Mouse (Mus musculus) liver, adult 2 months (tissue): ENCODE data around the gene Slc6a20b. TPM values are rescaled to one million over a fixed set of nuclear protein-coding genes. Genes with fewer than 3 reads are reported as not detected.

Experiments
- DNase-seq: peaks from one replicate; pipeline ENCODE4 v3.0.0-alpha.2; 2011; ENCODE audit warnings: low read depth, low spot score; ENCODE audit errors: extremely low read depth
- H3K27ac ChIP-seq: fragments of 200-500 bp; replicated peaks from 2 replicates; pipeline ENCODE4 v1.5.1; 2012; ENCODE audit warnings: low read depth, mild to moderate bottlenecking, control low read depth, inconsistent platforms, low read length; ENCODE audit not compliant: insufficient read depth
- H3K27me3 ChIP-seq: fragments of 200-500 bp; 2 replicates; pipeline ENCODE4 v1.6.1; 2012; ENCODE audit warnings: mild to moderate bottlenecking, moderate library complexity, low read length, inconsistent platforms; ENCODE audit not compliant: control insufficient read depth, insufficient read depth
- H3K36me3 ChIP-seq: fragments of 200-500 bp; 2 replicates; pipeline ENCODE4 v1.6.1; 2012; ENCODE audit warnings: low read length, inconsistent platforms; ENCODE audit not compliant: control insufficient read depth, insufficient read depth
- H3K4me1 ChIP-seq: fragments of 200-500 bp; 2 replicates; pipeline ENCODE4 v1.6.1; 2011; ENCODE audit warnings: low read length; ENCODE audit not compliant: control insufficient read depth, insufficient read depth
- H3K4me3 ChIP-seq: fragments of 200-500 bp; 2 replicates; pipeline ENCODE4 v1.5.1; 2011; ENCODE audit warnings: low read depth, mild to moderate bottlenecking, control low read depth, low read length, moderate library complexity; ENCODE audit not compliant: insufficient read depth
- H3K79me2 ChIP-seq: fragments of 200-500 bp; 2 replicates; pipeline ENCODE4 v1.6.1; 2012; ENCODE audit warnings: inconsistent platforms, mild to moderate bottlenecking, low read length, moderate library complexity; ENCODE audit not compliant: control insufficient read depth, insufficient read depth
- H3K9ac ChIP-seq: fragments of 200-500 bp; 2 replicates; pipeline ENCODE4 v1.6.1; 2012; ENCODE audit warnings: low read depth, mild to moderate bottlenecking, control low read depth, inconsistent platforms, low read length
- CTCF ChIP-seq: fragments of 200-500 bp; IDR thresholded peaks from 2 replicates; pipeline ENCODE4 v1.5.1; 2011; ENCODE audit warnings: low read depth, low read length, control low read depth
- POLR2A ChIP-seq: fragments of 200-500 bp; IDR thresholded peaks from 2 replicates; pipeline ENCODE4 v1.6.1; 2011; ENCODE audit warnings: low read length, control low read depth; ENCODE audit not compliant: insufficient read depth; ENCODE audit errors: extremely low read depth
- WGBS: fragments of 180-500 bp; shearing (Covaris S2); methylation state at CpG from one replicate; pipeline ENCODE4 v1.1.7; 2018; 5-methylcytosine and 5-hydroxymethylcytosine counted together
- polyA plus RNA-seq: library from polyadenylated mRNA; depleted of rRNA; stranded (reverse); fragments of >200 nt; gene quantifications from 2 replicates; pipeline ENCODE4 v1.2.3, GENCODE M21; 2012
- total RNA-seq: library from RNA; depleted of rRNA; stranded (reverse); fragments of >200 nt; gene quantifications from 2 replicates; pipeline ENCODE4 v1.2.3, GENCODE M21; 2014

Slc6a20b gene
- total and polyA plus RNA-seq, 2 experiments: not detected

DNA sequence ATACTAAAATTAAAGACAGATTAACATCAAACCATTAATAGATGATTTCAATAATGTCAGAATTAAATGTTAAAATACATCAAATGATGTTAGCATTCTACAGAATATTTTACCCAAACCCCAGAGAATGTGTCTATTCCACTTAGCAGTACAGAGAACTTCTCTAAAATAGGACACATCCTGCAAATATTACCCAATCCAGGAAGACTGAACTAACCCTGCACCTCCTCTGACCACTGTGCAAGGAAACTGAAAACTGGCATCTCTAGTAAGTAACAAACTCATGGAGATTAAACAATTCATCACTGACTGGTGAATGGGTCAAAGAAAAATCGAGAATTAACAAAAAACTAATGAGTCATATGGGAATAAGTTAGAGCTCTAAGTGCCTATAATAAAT, 30.8 kb downstream of the Slc6a20b start:
- Histone ChIP-seq H3K79me2 (no peaks in the 10 kb centered on the region), H3K36me3 (no peaks in the 10 kb centered on the region; the same call in 1 of the 2 replicates), H3K9ac (no peak overlapping the region), H3K27me3 (no peaks in the 10 kb centered on the region), H3K27ac (no peak overlapping the region), H3K4me3 (no peak overlapping the region), H3K4me1 (no peaks in the 10 kb centered on the region)
- no peak for TF ChIP-seq POLR2A
- TF ChIP-seq CTCF: no peak
- WGBS: 85% methylated on average over 1 of the region's 1 CpGs
- no peak for DNase-seq

DNA sequence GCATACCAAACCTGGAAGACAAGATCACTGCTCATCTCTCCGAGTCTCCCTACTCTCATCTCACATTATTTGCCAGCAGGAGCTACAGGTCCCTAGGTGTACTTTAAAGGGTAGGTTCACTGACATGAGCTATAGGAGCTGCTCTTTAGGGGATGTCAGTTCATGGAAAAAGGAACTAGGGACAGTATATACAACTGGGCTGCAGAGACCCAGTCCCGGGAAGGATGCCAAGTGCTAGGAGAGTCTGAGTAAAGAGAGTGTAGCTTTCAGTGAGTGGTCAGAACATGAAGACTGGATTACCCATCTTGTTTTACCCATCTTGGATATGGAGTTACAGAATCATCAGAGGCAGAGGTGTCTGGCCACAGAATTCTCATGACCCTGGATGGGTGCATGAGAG, 35.0 kb downstream of the Slc6a20b start:
- H3K27ac ChIP-seq: no peak overlapping the region
- H3K4me1 ChIP-seq: no peaks in the 10 kb centered on the region
- H3K79me2 ChIP-seq: no peaks in the 10 kb centered on the region
- no peak overlapping the region for H3K9ac ChIP-seq
- TF ChIP-seq CTCF (no peak), POLR2A (no peak)
- no peaks in the 10 kb centered on the region for H3K27me3 ChIP-seq
- DNase-seq: no peak
- 94% methylated on average over 2 of the region's 2 CpGs for WGBS
- peaks cover 17% of the 10 kb centered on the region for H3K36me3 ChIP-seq
- no peak overlapping the region for H3K4me3 ChIP-seq

DNA sequence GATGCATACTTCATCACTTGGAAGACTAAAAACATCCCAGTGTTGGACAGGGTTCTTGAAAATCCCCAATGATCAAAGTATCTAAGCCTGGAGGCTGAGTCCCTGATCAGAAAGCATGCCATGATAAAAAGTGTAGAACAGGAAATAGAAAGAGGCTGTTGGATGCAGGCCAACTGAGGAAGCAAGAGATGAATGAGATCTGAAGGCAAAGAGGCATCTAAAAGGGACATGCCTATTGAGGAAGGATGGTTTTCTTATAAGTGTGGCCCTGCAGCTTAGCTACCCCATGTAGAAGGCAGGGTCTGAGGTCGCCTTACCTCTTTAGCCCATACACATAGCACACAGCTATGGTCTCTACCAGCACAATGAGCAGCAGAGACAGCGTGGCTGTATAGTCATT, 35.5 kb downstream of the Slc6a20b start:
- no peak for DNase-seq
- 96% methylated on average over 2 of the region's 2 CpGs for WGBS
- Histone ChIP-seq H3K79me2 (no peaks in the 10 kb centered on the region), H3K4me3 (no peak overlapping the region), H3K4me1 (no peaks in the 10 kb centered on the region), H3K36me3 (peaks cover 19% of the 10 kb centered on the region), H3K27me3 (no peaks in the 10 kb centered on the region), H3K27ac (no peak overlapping the region), H3K9ac (no peak overlapping the region)
- TF ChIP-seq POLR2A: no peak
- no peak for TF ChIP-seq CTCF

DNA sequence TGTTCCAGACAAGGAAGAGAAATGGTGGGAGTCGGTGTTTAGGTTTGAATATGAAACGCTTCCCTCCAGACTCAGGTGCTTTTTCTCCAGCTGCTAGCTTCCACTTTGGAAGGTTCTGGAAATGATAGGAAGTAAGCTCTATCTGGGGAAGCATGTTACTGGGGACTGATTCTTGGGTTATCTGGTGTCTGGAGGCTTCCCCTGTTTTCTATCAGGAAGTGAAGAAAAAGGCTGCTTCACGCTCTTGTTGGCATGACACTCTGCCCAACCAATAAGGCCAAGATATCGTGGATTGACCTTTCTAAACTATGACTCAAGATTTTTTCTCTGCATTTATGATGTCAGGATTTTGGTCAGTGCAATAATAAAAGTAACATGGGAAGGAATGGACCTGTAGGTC, 37.2 kb downstream of the Slc6a20b start:
- TF ChIP-seq CTCF: no peak
- no peak for TF ChIP-seq POLR2A
- Histone ChIP-seq H3K79me2 (no peaks in the 10 kb centered on the region), H3K4me3 (no peak overlapping the region), H3K27me3 (no peaks in the 10 kb centered on the region), H3K4me1 (no peaks in the 10 kb centered on the region), H3K9ac (no peak overlapping the region), H3K36me3 (peaks cover 30% of the 10 kb centered on the region), H3K27ac (no peak overlapping the region)
- no peak for DNase-seq
- 94% methylated on average over 4 of the region's 4 CpGs for WGBS

DNA sequence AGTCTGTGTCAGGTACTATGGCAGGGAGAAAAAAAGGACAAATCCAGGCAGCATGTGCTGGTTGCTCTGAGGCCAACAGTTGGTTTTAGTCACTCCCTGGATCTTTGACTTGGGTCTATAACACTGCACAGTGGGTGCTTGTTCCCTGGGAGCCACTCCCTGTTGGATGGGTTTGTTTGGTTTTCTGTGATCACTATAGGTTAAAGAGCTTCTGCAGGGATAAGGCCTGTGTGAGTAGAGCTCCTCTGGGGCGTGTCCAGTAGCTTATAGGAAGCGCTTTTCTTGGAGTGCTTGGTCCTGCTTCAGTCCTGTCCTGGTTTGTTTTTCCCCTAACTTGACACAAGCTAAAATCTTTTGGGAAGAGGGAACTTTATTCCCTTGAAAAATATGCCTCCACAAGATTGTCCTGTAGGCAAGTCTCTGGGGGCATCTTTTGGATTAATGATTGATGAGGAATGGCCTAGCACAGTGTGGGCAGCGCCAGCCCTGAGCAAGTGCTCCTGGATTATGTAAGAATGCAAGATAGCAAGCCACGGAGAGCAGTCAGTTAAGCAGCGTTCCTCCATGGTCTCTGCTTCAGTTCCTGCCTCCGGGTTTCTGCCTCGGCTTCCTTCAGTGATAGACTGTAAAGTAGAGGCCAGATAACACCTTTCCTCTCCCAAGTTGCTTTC, 43.0 kb downstream of the Slc6a20b start:
- H3K4me3 ChIP-seq: no peak overlapping the region
- H3K4me1 ChIP-seq: peaks cover 3% of the 10 kb centered on the region; the same call in 1 of the 2 replicates
- H3K27me3 ChIP-seq: no peaks in the 10 kb centered on the region
- 25% methylated on average over 7 of the region's 7 CpGs for WGBS
- DNase-seq: peak; percentile 68
- TF ChIP-seq POLR2A (no peak), CTCF (no peak)
- no peak overlapping the region for H3K9ac ChIP-seq
- peaks cover 40% of the 10 kb centered on the region for H3K36me3 ChIP-seq
- H3K79me2 ChIP-seq: no peaks in the 10 kb centered on the region
- H3K27ac ChIP-seq: no peak overlapping the region
